Mouse (Mus musculus) CH12.LX (cell line): Measurements from ENCODE around the gene Akp3. TPM values are rescaled to one million over a fixed set of nuclear protein-coding genes. Genes with fewer than 3 reads are reported as not detected.

Experiments used
- DNase-seq: peaks from one replicate; pipeline ENCODE4 v3.0.0-alpha.2; 2013; ENCODE audit errors: extremely low read depth
- H3K27ac ChIP-seq: 2 replicates; pipeline ENCODE4 v1.5.1; 2012; ENCODE audit warnings: low read depth, mild to moderate bottlenecking, control low read depth, moderate library complexity; ENCODE audit not compliant: insufficient read depth
- H3K27me3 ChIP-seq: replicated peaks from 2 replicates; pipeline ENCODE3; 2012; ENCODE audit warnings: inconsistent platforms
- H3K36me3 ChIP-seq, 2 experiments: replicated peaks in 1 of 2; 2 replicates each; pipeline versions ENCODE3 to v1.6.1; 2012; ENCODE audit warnings: inconsistent platforms in 1 of 2, low read length in 1 of 2, mild to moderate bottlenecking in 1 of 2, mixed read lengths in 1 of 2, moderate library complexity in 1 of 2; ENCODE audit not compliant: control insufficient read depth in 1 of 2, insufficient read depth in 1 of 2
- H3K4me1 ChIP-seq, 2 experiments: 2 replicates each; pipeline ENCODE4 v1.6.1; 2012; ENCODE audit warnings: inconsistent platforms in 1 of 2, moderate library complexity in 1 of 2; ENCODE audit not compliant: insufficient read depth in 2 of 2, control insufficient read depth in 1 of 2
- H3K4me2 ChIP-seq: 2 replicates; pipeline ENCODE4 v1.6.1; 2012; ENCODE audit warnings: low read depth, mild to moderate bottlenecking, control low read depth; ENCODE audit not compliant: poor library complexity, insufficient read depth, severe bottlenecking
- H3K4me3 ChIP-seq, 3 experiments: fragments of 150-350 bp in 1 of 3; sonication (generic) in 1 of 3; replicated peaks in 1 of 3; 2 replicates each; pipeline versions ENCODE3 to v1.5.1; 2011 to 2012; ENCODE audit warnings: low read depth in 2 of 3, low read length in 2 of 3, mild to moderate bottlenecking in 2 of 3, moderate library complexity in 2 of 3, control low read depth in 1 of 3, improper control_type of control experiment in 1 of 3, inconsistent platforms in 1 of 3, mixed read lengths in 1 of 3; ENCODE audit not compliant: poor library complexity in 1 of 3
- H3K79me2 ChIP-seq: replicated peaks from 2 replicates; pipeline ENCODE4 v1.6.1; 2012; ENCODE audit warnings: mild to moderate bottlenecking, moderate library complexity; ENCODE audit not compliant: control insufficient read depth, poor library complexity, insufficient read depth, severe bottlenecking; ENCODE audit errors: extremely low read depth
- H3K9ac ChIP-seq: 2 replicates; pipeline ENCODE4 v1.6.1; 2012; ENCODE audit warnings: low read depth, mild to moderate bottlenecking, control low read depth, moderate library complexity; ENCODE audit not compliant: insufficient read depth
- H3K9me3 ChIP-seq: replicated peaks from 2 replicates; pipeline ENCODE3; 2012; ENCODE audit warnings: low read length, inconsistent platforms, mixed read lengths
- BHLHE40 ChIP-seq: IDR thresholded peaks from 2 replicates; pipeline ENCODE4 v1.6.1; 2011; ENCODE audit warnings: mild to moderate bottlenecking, low read depth, low read length, improper control_type of control experiment
- CTCF ChIP-seq, 2 experiments: IDR thresholded peaks in 1 of 2; conservative IDR thresholded peaks in 1 of 2; 2 replicates each; pipeline ENCODE4 v1.5.1; 2011 to 2012; ENCODE audit warnings: low read depth in 2 of 2, low read length in 2 of 2, improper control_type of control experiment in 1 of 2, inconsistent platforms in 1 of 2, mild to moderate bottlenecking in 1 of 2, moderate library complexity in 1 of 2
- E2F4 ChIP-seq: IDR thresholded peaks from 2 replicates; pipeline ENCODE4 v1.6.1; 2011; ENCODE audit warnings: low read depth, low read length, improper control_type of control experiment; ENCODE audit not compliant: insufficient replicate concordance
- ELF1 ChIP-seq: IDR thresholded peaks from 2 replicates; pipeline ENCODE4 v1.6.1; 2014; ENCODE audit warnings: low read depth, mild to moderate bottlenecking, inconsistent platforms, low read length, improper control_type of control experiment
- IRF4 ChIP-seq: IDR thresholded peaks from 2 replicates; pipeline ENCODE4 v1.6.1; 2014; ENCODE audit warnings: low read depth, mild to moderate bottlenecking, inconsistent platforms, low read length, improper control_type of control experiment
- JUN ChIP-seq: IDR thresholded peaks from 2 replicates; pipeline ENCODE4 v1.6.1; 2011; ENCODE audit warnings: low read depth, mild to moderate bottlenecking, low read length, improper control_type of control experiment, moderate library complexity; ENCODE audit not compliant: insufficient read depth
- KAT2A ChIP-seq: IDR thresholded peaks from 2 replicates; pipeline ENCODE4 v1.6.1; 2012; ENCODE audit warnings: low read length, improper control_type of control experiment, inconsistent platforms; ENCODE audit not compliant: insufficient replicate concordance
- MAFK ChIP-seq: IDR thresholded peaks from 2 replicates; pipeline ENCODE4 v1.6.1; 2011; ENCODE audit warnings: low read length, improper control_type of control experiment; ENCODE audit not compliant: insufficient replicate concordance
- MAX ChIP-seq: IDR thresholded peaks from 2 replicates; pipeline ENCODE4 v1.6.1; 2011; ENCODE audit warnings: low read length, improper control_type of control experiment
- MEF2A ChIP-seq: IDR thresholded peaks from 2 replicates; pipeline ENCODE4 v1.6.1; 2014; ENCODE audit warnings: low read depth, mild to moderate bottlenecking, inconsistent platforms, low read length, improper control_type of control experiment, borderline replicate concordance
- NELFE ChIP-seq: IDR thresholded peaks from 2 replicates; pipeline ENCODE4 v1.6.1; 2011; ENCODE audit warnings: low read depth, low read length, improper control_type of control experiment
- NRF1 ChIP-seq: IDR thresholded peaks from 2 replicates; pipeline ENCODE4 v1.6.1; 2014; ENCODE audit warnings: low read depth, mild to moderate bottlenecking, inconsistent platforms, low read length, improper control_type of control experiment, moderate library complexity
- PAX5 ChIP-seq: IDR thresholded peaks from 2 replicates; pipeline ENCODE4 v1.6.1; 2012; ENCODE audit warnings: low read length, inconsistent platforms, mixed read lengths
- POLR2A ChIP-seq: IDR thresholded peaks from 2 replicates; pipeline ENCODE4 v1.6.1; 2011; ENCODE audit warnings: low read depth, mild to moderate bottlenecking, improper control_type of control experiment, low read length
- POLR2AphosphoS2 ChIP-seq: IDR thresholded peaks from 2 replicates; pipeline ENCODE4 v1.6.1; 2011; ENCODE audit warnings: low read depth, low read length, improper control_type of control experiment
- RAD21 ChIP-seq: IDR thresholded peaks from 2 replicates; pipeline ENCODE4 v1.6.1; 2011; ENCODE audit warnings: low read depth, mild to moderate bottlenecking, low read length, improper control_type of control experiment, moderate library complexity
- RCOR1 ChIP-seq: conservative IDR thresholded peaks from 2 replicates; pipeline ENCODE4 v1.6.1; 2012; ENCODE audit warnings: low read depth, mild to moderate bottlenecking, inconsistent platforms, low read length, improper control_type of control experiment
- SMC3 ChIP-seq: IDR thresholded peaks from 2 replicates; pipeline ENCODE4 v1.6.1; 2011; ENCODE audit warnings: low read depth, low read length, improper control_type of control experiment
- UBTF ChIP-seq: IDR thresholded peaks from 2 replicates; pipeline ENCODE4 v1.6.1; 2012; ENCODE audit warnings: low read depth, mild to moderate bottlenecking, inconsistent platforms, low read length, improper control_type of control experiment, moderate library complexity
- USF1 ChIP-seq: IDR thresholded peaks from 2 replicates; pipeline ENCODE4 v1.6.1; 2014; ENCODE audit warnings: low read depth, mild to moderate bottlenecking, inconsistent platforms, low read length, improper control_type of control experiment
- USF2 ChIP-seq: conservative IDR thresholded peaks from 2 replicates; pipeline ENCODE4 v1.6.1; 2011; ENCODE audit warnings: low read depth, low read length, improper control_type of control experiment
- ZC3H11A ChIP-seq: IDR thresholded peaks from 2 replicates; pipeline ENCODE4 v1.6.1; 2012; ENCODE audit warnings: low read depth, mild to moderate bottlenecking, inconsistent platforms, low read length, improper control_type of control experiment
- ZMIZ1 ChIP-seq: IDR thresholded peaks from 2 replicates; pipeline ENCODE4 v1.6.1; 2012; ENCODE audit warnings: low read depth, mild to moderate bottlenecking, inconsistent platforms, low read length, improper control_type of control experiment
- dilution Hi-C: fragments of 300-500 bp; cut with MboI; formaldehyde crosslinking; loops from 2 replicates; pipeline ENCODE4 v1.14.3; 2020; ENCODE audit warnings: low sequenced_read_pairs; ENCODE audit not compliant: extremely low pct_unique_long_range_greater_than_20kb, extremely low pct_ligation_motif_present
- in situ Hi-C: fragments of 300-500 bp; cut with MboI; formaldehyde crosslinking; loops from 3 replicates; pipeline ENCODE4 v1.14.3; 2019; ENCODE audit warnings: low sequenced_read_pairs, low pct_ligation_motif_present, low pct_unique_long_range_greater_than_20kb, mixed read lengths
- polyA plus RNA-seq: library from polyadenylated mRNA; unstranded; fragments of >175 nt; gene quantifications from 2 replicates; pipeline ENCODE4 v1.2.1, GENCODE M21; 2012; ENCODE audit warnings: low read depth; ENCODE audit not compliant: insufficient read length
- total RNA-seq, 2 experiments: library from RNA; depleted of rRNA; stranded (reverse); fragments of 300-350 nt in 1 of 2; fragments of >200 nt in 1 of 2; gene quantifications; 2 replicates each; pipeline ENCODE4 v1.2.3; 2012 to 2014

Gene Akp3
- total and polyA plus RNA-seq, 3 experiments, result not detected

DNA sequence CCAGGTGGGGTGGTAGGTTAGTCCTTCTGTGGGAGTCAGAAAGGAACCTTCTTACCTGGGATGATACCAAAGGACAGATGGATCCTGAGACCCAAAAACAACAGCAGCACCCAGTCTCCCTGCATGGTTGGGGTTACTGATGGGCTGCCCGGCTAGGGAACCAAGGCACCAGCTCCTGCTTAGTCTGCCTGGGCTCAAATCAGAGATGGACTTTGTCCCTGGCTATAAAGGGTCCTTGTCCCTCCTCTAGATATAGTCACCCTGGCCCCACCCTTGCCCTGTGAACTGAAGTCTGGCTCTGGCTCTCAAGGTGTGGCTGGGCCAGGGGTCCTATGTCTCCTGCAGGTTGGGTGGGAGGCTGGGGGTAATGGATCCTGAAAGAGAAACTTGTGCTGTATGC is 23.4 kb upstream of the Akp3 start, which contains the start of gene Alpi:
TSS of gene Alpi (minus strand) at position 196 of the 400 bp plus-strand sequence.
- H3K36me3 ChIP-seq, result no peaks in the 10 kb centered on the region
- TF ChIP-seq MAFK (no peak), NELFE (no peak), JUN (no peak), ZC3H11A (no peak), KAT2A (no peak), ZMIZ1 (no peak), ELF1 (no peak), SMC3 (no peak)
- H3K4me1 ChIP-seq, result peaks cover 8 to 30% of the 10 kb centered on the region in 2 experiments; a peak in 3 of 4 replicates
- H3K9me3 ChIP-seq, result no peaks in the 10 kb centered on the region
- no peak within 1 kb of the TSS for H3K9ac ChIP-seq
- DNase-seq, result no peak
- peaks cover 32% of the 10 kb centered on the region for H3K27me3 ChIP-seq
- dilution Hi-C loops (no loop called here), in situ Hi-C loops (loop anchor here (5.0 kb wide), 1 partner anchor 86 kb away; no protein-coding TSS in a partner anchor)
- no peak within 1 kb of the TSS for H3K4me2 ChIP-seq
- H3K79me2 ChIP-seq, result no peaks in the 10 kb centered on the region
- no peak within 1 kb of the TSS for H3K4me3 ChIP-seq
- no peak within 1 kb of the TSS for H3K27ac ChIP-seq

DNA sequence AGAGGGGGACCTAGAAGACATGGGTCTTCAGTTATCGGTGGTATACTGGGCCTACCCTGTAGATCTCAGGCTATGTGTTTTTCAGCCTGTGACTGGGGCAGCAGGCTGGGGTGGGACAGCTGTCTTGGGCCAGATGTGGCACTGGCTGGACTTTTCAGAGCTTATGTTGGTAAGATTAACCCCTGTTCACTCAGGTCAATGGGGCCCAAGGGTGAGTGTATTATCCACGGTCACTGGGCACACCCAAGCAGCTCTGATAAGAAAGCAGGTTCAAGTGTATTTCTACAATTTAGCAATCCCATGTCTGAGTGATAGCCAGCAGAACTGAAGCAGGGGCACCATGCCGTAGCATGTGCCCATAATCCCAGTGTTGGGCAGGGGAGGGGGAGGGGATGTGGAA is 22.7 kb upstream of the Akp3 start:
- peaks cover 25% of the 10 kb centered on the region for H3K27me3 ChIP-seq
- H3K4me3 ChIP-seq, result no peak overlapping the region
- TF ChIP-seq MAFK (no peak), MAX (no peak), IRF4 (no peak), ZC3H11A (no peak)
- TF ChIP-seq, all 38 proteins: peak for 0
- H3K9me3 ChIP-seq, result no peaks in the 10 kb centered on the region
- dilution Hi-C loops, result no loop called here
- no peak overlapping the region for H3K27ac ChIP-seq
- H3K4me2 ChIP-seq, result no peak overlapping the region
- H3K36me3 ChIP-seq, result no peaks in the 10 kb centered on the region
- H3K4me1 ChIP-seq, result peaks cover 8 to 30% of the 10 kb centered on the region in 2 experiments; a peak in 3 of 4 replicates
- no peak for DNase-seq
- H3K79me2 ChIP-seq, result no peaks in the 10 kb centered on the region
- in situ Hi-C loops, result loop anchor here (5.0 kb wide), 1 partner anchor 85 kb away; no protein-coding TSS in a partner anchor
- no peak overlapping the region for H3K9ac ChIP-seq

DNA sequence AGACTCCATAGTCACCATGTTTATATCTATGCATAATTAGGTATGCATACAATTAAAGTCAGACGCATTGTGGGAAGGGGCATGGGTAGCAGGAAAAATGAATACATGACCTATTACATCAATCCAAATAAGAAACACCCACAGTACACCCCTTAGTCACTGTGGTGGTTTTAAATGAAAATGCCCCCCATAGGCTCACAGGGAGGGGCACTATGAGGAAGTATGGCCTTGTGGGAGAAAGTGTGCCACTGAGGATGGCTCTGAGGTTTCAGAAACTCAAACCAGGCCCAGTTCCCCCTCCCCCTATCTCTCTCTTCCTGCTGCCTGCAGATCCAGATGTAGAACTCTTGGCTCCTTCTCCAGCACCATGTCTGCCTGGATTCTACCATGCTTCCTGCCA is 20.8 kb upstream of the Akp3 start:
- H3K36me3 ChIP-seq, result no peaks in the 10 kb centered on the region
- H3K4me2 ChIP-seq, result no peak overlapping the region
- no peak for DNase-seq
- dilution Hi-C loops, result no loop called here
- H3K9ac ChIP-seq, result no peak overlapping the region
- H3K4me1 ChIP-seq, result peaks cover 4 to 27% of the 10 kb centered on the region in 2 experiments; a peak in 3 of 4 replicates
- H3K79me2 ChIP-seq, result no peaks in the 10 kb centered on the region
- TF ChIP-seq POLR2AphosphoS2, result no peak
- TF ChIP-seq CTCF (conservative IDR thresholded peaks at IDR 0.05 in 1 of 2, IDR thresholded peaks at IDR 0.05 in 1 of 2; ENCODE audit: low read depth in 2 of 2, low read length in 2 of 2), result no peak
- no peak for TF ChIP-seq SMC3
- TF ChIP-seq ZC3H11A, result no peak
- TF ChIP-seq ZMIZ1, result no peak
- no peak for TF ChIP-seq E2F4
- no peak for TF ChIP-seq KAT2A
- no peak for TF ChIP-seq MEF2A
- no peak for TF ChIP-seq BHLHE40
- no peak for TF ChIP-seq POLR2A
- no peak for TF ChIP-seq RCOR1
- TF ChIP-seq JUN, result no peak
- TF ChIP-seq PAX5, result no peak
- TF ChIP-seq ELF1, result no peak
- no peak for TF ChIP-seq RAD21
- no peak for TF ChIP-seq USF1
- TF ChIP-seq USF2, result no peak
- TF ChIP-seq NELFE, result no peak
- TF ChIP-seq NRF1, result no peak
- no peak for TF ChIP-seq UBTF
- no peaks in the 10 kb centered on the region for H3K9me3 ChIP-seq
- no peak overlapping the region for H3K4me3 ChIP-seq
- peaks cover 13% of the 10 kb centered on the region for H3K27me3 ChIP-seq
- in situ Hi-C loops, result loop anchor here (5.0 kb wide), 1 partner anchor 83 kb away; no protein-coding TSS in a partner anchor
- H3K27ac ChIP-seq, result no peak overlapping the region
